Mouse (Mus musculus) layer of hippocampus, adult 18-20 months (tissue): ENCODE measurements around the gene Timm9. TPM values are rescaled to one million over a fixed set of nuclear protein-coding genes. Genes with fewer than 3 reads are reported as not detected.
"Not testable (repeated sequence)": the region's sequence is repeated elsewhere in the genome, so short reads cannot be mapped to it uniquely, and the experiment has no call there.

Source experiments
- DNase-seq, 2 experiments: peaks; one replicate each; pipeline ENCODE4 v3.0.0; 2022; ENCODE audit warnings: low spot score in 2 of 2
- total RNA-seq, 2 experiments: library from RNA; stranded (reverse); gene quantifications; 2 replicates each; pipeline ENCODE4 v1.2.3; 2021

Timm9 gene
- total RNA-seq, 2 experiments from 2014 or later: 50.7 to 58.5 TPM

DNA sequence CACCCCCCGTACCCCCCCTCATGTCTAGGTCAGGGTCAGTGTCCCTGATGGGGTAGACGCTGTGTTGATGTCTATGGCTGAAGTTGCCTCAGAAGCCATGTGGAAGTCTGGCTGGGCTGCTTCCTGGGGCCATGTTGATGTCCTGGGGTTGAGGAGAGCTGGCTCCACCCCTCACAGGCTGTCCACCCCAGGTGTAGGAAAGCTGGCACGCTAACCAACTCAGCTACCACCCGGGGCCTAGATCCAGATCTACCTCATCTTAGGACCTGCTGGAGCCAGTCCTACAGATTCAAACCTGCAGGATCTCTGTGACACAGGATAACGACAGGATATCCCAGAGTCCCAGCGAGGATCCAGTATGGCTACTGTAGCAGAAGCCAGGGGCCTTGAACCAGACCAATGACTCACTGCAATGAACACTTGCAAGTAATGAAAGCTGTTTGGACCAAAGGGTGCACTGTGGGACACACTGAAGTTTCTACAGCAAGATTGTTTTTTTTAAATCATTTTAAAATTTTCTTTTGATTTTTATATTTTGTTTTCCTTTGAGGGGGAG lies 29.2 kb downstream of the Timm9 start:
- DNase-seq: no peak

DNA sequence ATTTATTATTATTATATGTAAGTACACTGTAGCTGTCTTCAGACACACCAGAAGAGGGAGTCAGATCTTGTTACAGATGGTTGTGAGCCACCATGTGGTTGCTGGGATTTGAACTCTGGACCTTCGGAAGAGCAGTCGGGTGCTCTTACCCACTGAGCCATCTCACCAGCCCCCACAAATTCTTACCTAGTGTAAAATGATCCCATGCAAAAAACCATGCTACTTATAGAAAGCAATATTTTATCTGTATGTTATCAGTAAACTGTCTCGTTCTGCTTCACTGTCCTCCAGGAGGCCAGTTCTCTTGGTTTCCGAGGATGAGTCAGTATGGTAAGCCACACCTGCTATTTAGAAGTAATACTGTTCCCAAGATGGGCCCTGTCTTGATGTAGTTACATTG lies 32.2 kb downstream of the Timm9 start:
- not testable (repeated sequence) for DNase-seq

DNA sequence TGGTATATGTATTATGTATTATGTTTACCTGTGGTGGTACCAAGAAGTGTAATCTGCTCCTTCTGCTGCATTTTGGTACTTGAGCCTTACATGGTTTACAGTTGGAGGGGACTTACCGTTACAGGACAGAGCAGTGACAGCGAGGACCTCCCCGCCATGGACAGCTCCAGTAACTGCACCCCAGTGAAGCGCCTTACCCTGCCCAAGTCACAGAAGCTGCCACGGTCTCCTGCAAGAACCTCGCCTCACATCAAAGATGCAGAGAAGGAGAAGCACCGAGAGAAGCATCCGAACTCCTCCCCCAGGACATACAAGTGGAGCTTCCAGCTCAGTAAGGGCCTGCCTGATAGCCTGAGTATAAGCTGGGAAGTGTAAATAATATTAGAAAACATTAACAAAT lies 50.2 kb downstream of the Timm9 start:
- no peak for DNase-seq

Other genes starting within 250 kb of the Timm9 start
- gene Actr10, start 198.8 kb downstream of the Timm9 start, total RNA-seq: 100 to 1,000 TPM; 149 to 160 TPM
- gene Psma3, start 162.1 kb downstream of the Timm9 start, total RNA-seq: 100 to 1,000 TPM; 185 to 216 TPM
- gene Arid4a, start 120.7 kb downstream of the Timm9 start, total RNA-seq: 10 to 100 TPM; 40.9 to 44.2 TPM
- not detected for gene Tomm20l, start 25.3 kb downstream of the Timm9 start, total RNA-seq
- gene 2700049A03Rik, start 164 bp upstream of the Timm9 start, total RNA-seq: 1 to 10 TPM; 6.6 to 7.5 TPM
- gene Dact1, start 173.2 kb upstream of the Timm9 start, total RNA-seq: 1 to 10 TPM; 7.4 to 8.7 TPM